Mouse (Mus musculus) kidney, adult 11 months (tissue): Measurements from ENCODE around the gene Arf3.
"Not testable (repeated sequence)": the region's sequence is repeated elsewhere in the genome, so short reads cannot be mapped to it uniquely, and the experiment has no call there.

Experiments used
- DNase-seq: peaks from one replicate; pipeline ENCODE4 v3.0.0; 2022

The Arf3 gene

DNA sequence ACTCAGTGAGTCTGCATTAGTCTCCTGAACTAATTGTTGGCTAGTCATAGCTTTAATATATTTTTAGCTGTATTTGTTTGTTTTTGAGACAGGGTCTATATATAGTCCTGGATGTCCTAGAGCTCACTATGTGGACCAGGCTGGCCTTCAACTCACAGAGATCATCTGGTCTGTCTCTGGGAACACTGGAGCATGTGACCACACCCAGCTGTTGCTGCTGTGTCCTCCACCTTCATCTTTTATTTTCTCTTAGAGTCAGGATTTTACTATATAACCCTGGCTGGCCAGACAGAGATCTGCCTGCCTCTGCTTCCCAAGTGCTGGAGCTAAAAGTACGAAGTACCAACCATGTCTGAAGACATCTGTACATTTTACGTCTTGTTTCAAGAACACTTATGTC is 13.9 kb downstream of the Arf3 start:
- DNase-seq, result no peak

DNA sequence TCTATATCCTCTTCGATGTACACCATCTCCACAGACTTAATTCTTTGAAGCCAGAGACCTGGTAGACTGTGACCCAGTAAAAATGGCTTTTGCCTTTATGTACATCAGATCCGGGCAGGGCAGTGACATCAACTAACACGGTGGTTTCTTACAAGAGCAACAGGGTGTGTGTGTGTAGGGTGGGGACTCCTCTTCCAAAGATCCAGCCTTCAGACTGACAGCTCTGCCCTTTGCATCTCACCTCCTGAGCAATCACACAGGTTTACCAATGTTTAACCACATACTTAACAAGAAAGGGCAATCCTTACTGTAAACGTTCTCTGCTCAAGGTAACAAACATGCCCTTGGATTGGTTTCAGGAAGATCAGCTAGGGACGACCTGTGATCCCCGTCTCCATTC is 15.7 kb downstream of the Arf3 start:
- no peak for DNase-seq

DNA sequence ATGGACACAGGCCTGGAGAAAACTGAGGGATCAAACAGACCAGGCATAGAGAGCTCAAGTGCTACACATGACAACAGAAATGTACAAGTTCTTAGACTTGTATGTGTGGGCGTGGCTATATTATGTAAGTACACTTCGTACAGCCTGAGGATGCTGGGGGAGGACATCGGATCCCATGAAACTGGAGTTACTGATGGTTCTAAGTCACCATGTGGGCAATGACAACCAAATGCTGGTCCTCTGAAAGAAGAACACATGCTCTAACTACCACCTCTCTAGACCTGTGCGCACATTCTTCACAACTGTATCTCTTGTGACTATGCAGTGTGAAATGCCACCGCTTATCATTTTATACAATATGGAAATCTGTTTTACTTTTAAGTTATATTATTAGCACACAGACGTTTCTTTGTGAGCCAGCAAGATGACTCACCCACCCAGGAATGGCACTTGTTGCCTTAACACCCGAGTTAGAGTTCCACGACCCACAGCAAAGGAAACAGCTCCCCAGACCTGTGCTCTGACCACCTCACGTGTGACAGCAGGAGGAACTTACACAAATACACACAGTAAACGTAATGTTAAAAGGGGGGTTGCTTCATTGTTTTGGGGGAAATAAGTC is 16.6 kb downstream of the Arf3 start:
- DNase-seq, result no peak

DNA sequence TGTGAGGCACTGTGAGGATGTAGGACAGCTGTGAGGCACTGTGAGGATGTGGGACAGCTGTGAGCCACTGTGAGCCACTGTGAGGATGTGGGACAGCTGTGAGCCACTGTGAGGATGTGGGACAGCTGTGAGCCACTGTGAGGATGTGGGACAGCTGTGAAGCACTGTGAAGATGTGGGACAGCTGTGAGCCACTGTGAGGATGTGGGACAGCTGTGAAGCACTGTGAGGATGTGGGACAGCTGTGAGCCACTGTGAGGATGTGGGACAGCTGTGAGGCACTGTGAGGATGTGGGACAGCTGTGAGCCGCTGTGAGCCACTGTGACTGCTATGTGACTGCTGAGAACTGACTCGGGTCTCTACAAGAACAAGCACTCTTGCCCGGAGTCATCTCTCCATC is 19.2 kb downstream of the Arf3 start:
- DNase-seq, result not testable (repeated sequence)

DNA sequence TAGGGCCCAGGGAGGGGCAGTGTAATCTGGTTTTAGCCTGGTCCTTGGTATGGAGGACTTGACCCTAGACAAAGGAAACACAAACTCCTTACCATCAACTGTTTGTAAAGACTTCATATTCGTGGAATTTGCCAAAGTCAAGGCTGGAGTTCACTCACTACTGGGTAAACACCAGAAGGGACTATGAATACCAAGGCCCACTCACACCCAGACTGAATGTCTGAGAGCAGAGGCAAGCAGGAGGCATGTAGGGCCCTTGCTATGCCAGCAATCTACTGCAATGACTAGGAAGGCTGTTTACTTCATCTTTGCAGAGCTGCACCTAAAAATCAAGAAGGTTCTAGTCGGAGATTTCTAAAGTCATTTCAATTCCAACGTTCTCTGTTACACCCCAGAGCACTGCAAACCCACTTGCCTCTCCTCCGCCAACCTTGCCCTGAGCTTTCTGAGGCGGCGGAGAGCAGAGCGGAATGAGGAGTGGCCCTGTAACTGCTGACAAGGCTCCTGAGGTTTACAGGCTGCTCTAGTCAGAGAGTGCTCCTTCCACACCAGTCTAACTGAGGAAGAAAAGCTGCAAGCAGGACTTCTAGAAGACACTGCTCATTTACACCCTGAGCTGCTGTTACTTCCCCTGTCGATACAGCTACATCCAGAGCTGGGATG is 20.1 kb downstream of the Arf3 start:
- no peak for DNase-seq

DNA sequence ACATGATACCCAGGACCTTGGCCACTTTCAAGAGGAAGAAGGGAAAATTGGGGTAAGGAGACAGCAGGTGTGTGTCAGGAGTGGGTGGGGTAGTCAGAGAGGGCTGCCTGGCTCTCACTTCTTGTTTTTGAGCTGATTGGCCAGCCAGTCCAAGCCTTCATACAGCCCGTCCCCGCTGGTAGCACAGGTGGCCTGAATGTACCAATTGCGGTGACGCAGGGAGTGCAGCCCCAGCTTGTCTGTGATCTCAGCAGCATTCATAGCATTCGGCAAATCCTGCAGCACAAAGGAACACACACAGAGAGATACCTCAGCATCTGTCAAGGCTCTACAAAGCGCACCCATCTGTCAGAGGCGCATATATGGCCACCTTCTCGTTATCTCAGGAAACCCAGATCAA is 22.8 kb downstream of the Arf3 start:
- DNase-seq, result no peak

DNA sequence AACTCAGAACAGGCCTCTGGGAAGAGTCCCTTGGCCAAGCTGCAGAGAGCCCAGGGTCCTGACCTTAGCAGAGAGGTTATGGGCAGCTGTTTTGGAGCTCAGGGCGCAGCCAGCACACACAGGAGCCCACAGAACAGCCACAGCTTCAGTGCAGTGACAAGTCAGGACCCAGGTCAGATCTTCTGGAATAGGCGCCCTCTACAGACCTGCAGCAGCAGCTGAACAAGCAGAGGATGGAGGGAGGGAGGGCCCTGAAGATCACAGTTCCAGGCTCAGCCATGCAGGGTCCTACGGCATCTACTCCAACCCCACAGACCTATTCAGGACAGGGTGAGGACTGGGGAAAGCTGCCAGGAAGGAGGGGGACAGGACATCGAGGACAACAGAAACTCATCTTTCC is 24.2 kb downstream of the Arf3 start:
- DNase-seq, result no peak

DNA sequence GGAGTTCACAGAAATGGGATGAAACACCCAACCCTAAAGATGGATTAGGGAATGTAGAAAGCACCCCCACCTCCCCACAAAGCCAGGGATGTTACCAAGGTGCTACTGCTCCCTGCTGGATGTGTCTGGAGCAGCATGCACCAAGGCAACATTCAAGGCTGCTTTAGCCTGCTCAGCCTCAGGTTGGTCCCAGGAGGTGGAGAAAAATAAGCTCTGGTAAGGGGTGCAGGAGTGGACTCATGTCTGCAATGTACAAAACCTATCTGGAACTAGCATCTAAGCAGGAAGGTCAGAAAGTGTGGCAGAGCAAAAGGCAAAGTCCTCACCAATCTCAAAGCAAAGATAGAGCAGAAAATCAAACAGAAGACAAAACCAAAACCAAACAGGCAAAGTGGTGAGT is 25.1 kb downstream of the Arf3 start:
- DNase-seq, result no peak

DNA sequence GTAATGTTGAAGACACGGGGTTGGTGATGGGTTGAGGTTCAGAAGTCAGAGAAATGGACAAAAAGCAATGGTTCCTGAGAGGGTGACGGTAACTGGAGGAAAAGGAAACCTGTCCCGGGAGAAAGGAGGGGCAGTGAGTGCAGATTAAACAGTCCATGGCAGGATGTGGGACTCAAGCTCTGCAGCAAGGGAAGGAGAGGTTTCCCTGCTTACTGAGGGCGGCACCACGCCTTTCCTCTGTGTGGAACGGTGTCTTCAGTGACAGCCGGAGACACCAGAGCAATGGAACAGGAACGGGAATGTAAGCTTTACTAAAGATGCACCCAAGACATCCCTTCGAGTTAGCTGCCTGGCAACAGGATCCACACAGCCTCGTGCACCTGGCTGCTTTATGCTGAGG is 26.5 kb downstream of the Arf3 start:
- DNase-seq, result no peak

DNA sequence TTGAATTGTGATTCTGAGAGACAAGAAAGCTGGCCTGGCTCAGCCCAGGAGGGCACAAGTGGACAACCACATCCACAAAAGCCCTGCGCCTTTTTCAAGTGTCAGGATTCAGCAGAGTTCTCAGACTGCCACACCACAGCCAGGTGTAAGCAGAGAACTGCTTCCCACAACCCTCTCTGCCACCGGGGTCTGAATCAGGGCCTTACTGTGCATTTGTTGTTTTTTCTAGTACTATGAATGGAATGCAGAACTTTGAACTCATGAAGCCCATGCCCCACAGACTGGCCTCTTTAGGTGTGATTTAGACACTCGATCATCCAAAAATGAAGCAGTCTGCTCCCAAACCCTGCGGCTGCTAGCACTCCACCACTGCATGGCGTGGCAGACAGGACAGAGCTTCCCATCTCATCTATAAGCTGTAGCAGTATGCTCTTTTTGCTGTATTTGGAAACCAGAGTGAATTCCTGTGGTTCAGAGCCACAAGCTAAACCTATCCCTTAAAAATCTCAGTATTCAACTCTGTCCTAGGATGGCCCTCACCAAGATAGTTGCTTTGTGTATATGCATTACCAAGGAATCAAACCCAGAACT is 28.9 kb downstream of the Arf3 start:
- DNase-seq, result no peak

DNA sequence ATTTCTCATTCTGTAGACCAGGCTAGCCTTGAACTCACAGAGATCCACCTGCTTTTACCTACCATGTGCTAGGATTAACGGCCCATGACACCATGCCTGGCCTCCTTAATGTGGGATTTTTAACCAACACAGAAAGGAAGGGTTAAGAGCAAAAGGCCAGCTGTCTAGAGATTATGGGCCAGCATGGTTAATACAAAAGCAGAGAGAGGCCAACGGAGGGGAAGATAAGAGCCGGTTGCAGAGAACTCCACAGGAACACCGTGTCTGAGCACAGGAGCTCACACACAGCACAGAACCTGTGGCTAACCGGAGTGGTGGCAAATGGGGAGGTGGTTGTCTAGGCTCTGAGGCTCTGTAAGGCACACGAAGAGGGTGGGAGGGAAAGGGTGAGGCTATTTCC is 29.6 kb downstream of the Arf3 start:
- DNase-seq, result no peak

DNA sequence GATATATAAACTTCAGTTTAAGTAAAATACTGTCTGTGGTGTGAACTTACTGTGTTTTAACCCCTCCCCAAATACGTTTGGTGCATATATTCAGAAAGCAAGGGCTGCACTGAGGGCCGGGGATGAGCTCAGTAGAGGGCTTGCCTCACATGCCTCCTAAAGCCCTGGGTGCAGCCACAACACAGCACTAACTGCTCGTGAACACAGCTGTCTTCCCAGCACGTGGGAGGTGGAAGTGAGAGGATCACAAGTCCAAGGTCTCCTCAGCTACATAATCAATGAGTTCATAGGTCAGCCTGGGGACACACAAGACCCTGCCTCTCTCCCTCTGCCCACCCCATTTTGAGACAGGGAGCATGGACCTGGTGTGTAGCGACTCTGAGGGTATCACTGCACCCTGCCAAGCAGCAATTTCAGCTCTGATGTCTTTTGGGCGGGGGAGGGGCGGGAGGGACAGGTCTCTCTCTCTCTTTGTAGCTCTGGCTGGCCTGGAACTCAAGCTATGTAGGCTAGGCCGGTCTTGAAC is 30.9 kb downstream of the Arf3 start:
- DNase-seq, result no peak

DNA sequence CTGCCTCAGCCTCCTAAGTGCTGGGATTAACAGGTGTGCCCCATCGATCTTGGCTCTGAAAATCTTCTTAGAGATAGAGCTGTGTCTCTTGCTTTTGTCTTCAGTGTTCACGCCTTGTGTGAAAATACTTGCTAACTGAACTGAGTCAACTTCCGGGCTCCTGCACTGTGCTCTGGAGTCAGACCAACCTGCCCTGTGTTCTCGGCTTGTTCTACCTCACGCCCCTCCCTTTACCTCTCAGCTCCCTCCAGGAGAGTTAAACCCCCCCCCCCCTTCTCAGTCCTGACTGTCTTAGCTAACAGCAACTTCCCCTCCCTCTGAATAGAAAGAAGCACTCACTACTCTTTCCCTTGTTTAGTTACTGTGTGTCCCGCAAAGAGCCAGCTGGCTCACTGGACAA is 32.2 kb downstream of the Arf3 start:
- DNase-seq, result no peak

DNA sequence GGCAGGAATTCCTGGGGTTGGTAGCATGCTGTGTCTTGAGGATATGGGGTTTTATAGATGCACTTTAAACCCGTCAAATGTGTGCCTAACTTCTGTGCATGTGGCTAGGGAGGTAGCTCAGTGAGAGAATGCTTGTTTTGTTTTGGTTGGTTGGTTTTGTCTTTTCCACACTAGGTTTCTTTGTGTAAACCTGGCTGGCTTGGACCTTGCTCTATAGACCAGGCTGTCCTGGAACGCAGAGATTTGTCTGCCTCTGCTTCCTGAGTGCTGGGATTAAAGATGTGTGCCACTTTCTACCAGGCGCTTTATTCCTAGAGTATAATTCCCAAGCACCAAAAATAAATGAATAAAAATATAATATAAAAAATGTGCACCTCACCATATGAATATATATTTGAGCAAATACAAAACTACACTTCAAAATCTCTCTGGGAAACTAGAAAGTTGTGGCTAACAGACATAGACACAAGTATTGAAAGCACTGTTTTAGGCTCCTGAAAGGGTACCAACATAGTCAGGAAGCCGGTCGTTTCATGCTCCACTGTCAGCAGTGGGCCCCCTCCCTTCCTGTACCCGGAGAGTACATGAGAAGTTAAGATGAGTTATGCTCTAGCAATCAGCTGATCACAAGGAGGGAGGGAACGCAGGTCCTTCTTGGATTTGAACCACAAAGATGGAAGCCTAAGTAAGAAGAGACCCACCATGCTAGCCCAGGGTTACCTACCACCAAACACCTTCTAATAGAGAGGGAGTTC is 33.0 kb downstream of the Arf3 start:
- no peak for DNase-seq

DNA sequence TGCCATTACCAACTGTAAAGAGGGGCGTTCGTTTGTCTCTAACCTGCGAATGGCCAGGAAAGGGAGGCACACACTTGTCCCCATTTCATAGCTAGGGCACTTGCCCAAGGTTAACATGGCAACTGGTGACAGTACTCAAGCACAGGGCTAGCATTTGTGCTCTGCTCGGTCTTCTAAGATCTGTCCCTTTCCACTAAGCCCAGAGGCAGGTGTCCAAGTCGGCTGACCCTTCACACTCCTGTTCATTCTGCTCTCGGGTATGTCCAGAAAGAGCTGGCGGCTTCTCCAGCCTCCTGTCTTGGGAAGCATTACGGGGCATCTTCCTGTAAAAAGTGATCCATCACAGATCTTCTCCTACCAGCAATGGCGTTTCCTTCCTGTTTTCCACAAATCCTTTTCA is 34.6 kb downstream of the Arf3 start:
- DNase-seq, result peak; percentile 52

DNA sequence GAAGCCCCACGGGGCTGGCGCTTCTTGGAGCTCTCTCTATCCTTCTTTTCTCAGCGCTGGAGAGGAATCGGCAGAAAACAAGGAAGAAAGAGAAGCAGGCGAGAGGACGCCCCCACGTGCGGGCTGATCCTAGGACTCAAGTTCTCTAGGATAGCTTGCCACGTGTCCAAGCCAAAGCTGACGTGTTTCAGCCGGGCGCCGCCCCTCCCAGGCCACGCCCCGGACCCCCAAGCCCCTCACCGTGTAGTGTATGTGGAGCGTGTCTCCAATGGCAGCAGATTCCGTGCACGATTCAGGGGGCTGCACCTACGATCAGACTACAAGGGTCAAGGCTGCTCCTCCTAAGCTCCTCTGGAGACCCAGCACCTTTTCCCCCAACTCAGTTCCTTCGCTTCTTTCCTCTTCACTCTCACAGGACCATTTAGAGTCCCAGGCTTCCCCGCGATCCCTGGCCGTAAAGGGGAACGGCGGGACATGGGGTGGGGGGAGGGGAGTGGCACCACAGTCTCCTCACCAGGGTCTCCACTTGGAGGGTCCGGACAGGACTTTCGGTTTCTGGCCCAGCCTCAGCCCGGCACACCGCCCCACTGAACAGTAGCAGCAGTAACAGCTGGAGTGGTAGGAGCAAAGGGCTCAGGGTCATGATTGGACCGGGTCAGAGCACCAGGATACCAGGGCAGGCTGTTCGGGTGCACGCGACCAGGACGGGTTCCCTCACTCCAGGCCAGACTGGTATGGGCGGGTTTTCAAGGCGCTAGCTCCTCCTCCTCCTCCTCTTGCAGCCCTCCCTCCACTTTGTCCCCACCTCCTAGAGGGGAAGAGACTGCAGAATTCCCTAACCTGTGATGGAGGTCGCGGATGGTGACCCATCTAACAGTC is 35.3 kb downstream of the Arf3 start, which contains the start of gene Fkbp11:
TSS of gene Fkbp11 (minus strand) at position 756 of the 879 bp plus-strand sequence.
- peak; percentile 79 for DNase-seq

DNA sequence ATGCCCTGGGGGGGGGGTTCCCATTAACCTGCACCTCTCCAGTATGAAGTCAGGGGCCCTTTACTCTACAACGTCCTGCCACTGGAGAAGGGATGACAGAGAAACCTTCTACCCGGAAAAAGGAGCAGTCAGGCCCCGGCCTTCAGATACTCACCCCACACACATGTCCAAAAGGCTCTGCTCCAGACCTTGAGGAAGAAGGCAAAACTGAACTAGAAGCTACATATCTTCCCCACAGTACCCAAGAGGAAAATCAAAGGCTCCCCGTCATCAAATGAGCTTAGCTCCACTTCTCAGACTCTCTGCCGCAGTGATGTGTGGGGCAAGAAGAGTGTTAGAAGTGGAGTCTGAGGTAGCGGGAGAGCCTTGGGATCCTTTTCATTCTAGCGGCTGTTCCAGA is 36.3 kb downstream of the Arf3 start:
- DNase-seq, result no peak

DNA sequence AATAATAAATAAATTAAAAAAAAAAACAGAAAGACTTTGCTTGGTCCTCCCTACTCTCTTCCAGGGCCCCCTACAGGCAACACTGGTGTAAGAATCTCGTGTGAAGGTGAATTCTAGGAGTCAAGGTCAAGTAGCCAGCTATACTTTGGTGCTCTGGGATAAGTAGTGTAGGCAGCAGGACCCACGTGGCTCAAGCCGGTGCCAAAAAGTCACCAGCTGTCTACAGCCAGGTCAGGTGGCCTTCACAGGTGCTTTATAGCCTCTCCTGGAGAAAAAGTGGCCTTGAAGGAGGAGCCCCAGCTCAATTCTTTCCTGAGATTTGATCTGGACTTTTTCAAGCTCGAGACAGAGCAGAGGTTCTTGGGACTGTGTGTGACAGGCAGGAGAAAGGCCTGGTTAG is 36.9 kb downstream of the Arf3 start:
- peak; percentile 72 for DNase-seq

DNA sequence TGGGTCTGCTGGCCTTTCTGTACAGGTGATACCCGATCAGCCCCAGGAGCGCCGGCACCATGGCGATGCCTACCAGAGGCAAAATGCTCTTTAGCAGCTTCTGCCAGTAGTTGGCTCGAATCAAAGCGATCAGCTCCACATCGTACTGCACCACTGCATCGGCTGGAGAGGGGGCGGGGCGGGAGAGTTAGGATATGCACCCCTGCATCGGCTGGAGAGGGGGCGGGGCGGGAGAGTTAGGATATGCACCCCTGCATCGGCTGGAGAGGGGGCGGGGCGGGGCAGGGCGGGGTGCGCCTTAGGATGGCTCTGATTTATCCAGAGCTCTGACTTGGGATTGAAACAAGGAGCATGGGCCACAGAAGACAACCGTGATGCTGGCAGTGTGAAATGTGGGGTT is 38.6 kb downstream of the Arf3 start:
- no peak for DNase-seq

DNA sequence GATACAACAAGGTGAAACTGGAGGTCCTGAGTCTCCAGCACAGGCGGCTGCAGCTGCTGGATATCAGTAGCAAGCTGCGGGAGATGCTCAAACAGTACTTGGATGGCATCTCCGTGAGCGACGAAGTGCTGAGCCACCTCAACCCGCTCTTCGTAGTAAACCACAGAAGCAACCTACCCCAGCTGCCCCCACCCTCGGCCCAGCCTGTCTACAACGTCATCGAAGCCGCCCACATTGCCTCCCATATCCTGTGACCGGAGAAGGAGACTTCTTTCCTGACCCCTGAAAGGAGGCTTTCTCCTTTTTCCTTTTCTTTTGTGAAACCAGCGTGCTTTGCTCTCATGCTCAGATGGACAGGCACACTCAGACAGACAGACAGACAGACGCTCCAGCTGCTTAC is 40.2 kb downstream of the Arf3 start:
- no peak for DNase-seq

DNA sequence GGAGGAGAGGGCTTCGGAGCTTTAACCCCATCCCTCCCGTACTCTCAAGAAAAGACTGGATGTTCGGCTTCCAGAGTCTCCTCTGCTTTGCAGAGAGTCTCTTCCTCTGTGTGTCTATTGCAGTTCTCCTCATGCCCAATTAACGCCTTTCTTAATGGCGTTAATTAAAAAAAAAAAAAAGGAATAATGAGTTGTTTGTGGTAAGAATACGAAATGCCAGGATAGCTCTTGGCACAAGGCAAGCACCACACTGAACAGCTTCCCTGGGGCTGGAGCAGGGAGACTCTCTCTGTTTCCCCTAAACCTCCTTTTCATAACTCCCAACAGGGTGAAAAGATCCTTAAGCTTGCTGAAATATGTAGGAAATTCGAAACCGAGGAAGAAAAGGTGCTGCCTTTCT is 40.8 kb downstream of the Arf3 start:
- no peak for DNase-seq

DNA sequence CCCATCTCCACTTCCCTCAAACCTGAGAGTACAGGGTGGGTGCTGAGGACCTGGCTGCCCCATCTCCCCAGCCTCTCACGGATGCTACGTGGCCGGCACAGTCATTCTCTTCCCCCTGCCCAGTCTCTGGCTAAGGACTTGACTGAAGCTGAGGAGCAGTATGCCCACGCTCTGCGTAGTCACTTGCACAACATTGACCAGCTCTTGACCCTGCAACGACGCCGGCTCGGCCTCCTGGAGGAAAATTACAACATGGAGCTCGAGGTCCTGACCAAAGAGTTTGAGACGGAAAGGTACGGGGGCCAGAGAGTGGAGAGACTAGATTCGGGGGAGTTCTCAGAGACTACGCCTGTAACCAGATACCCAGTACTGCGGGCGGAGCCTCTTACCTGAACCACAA is 45.7 kb downstream of the Arf3 start:
- no peak for DNase-seq

DNA sequence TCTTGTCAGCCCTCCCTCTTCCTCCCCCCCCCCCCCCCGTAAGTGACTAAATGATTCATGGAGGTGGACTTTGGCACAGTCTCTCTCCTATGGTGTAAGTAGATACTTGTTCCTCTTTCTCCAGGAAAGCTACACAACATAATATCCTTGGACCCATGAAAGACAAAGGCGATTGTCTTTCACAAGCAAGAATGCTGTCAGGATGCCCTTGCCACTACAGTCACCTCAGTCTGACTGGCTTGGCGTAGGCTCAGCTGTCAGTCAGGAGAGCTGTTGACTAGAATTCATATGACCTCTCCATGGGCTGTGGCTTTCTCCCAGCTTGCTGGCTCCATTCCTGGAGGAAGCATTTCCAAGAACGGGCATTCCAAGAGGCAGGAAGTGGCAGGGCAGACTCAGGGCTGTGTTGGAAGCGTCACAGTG is 48.8 kb downstream of the Arf3 start:
- peak; percentile 66 for DNase-seq
